In genomic region chr4:95052025-95052899, GRCm38 (mm10) we compare ENCODE assay signal across 7 mouse cellular contexts. TPM values are rescaled to one million over a fixed set of nuclear protein-coding genes. Genes with fewer than 3 reads are reported as not detected.
A peak's percentile ranks its signal among the peaks of the same experiment; 100 is the strongest.
DNase-seq lines count a peak whose midpoint lies in the region; ATAC-seq lines count a peak whose summit lies in the region.

Jun (minus strand) TSS chr4:95052222.

- peaks cover 16% of the 10 kb centered on the region for H3K4me1 ChIP-seq in embryonic facial prominence, embryonic 12.5 days
- H3K4me1 ChIP-seq in limb, embryonic 11.5 days (ENCODE audit: control insufficient read depth, insufficient read depth, low read length), result peaks cover 7% of the 10 kb centered on the region; the same call in 1 of the 2 replicates
- H3K4me1 ChIP-seq in midbrain, embryonic 14.5 days (ENCODE audit: control insufficient read depth, insufficient read depth, low read length), result peaks cover 23% of the 10 kb centered on the region

- under 1% methylated on average over 68 of the region's 68 CpGs for WGBS in embryonic facial prominence, embryonic 12.5 days
- WGBS in limb, embryonic 11.5 days, result under 1% methylated on average over 68 of the region's 68 CpGs
- WGBS in midbrain, embryonic 14.5 days, result under 1% methylated on average over 67 of the region's 68 CpGs

- H3K4me3 ChIP-seq in embryonic facial prominence, embryonic 12.5 days, result peak within 1 kb of the TSS; percentile 69
- peak within 1 kb of the TSS; percentile 80 for H3K4me3 ChIP-seq in limb, embryonic 11.5 days (ENCODE audit: low read depth, low read length)
- H3K4me3 ChIP-seq in midbrain, embryonic 14.5 days (replicated peaks; ENCODE audit: low read depth, low read length), result peak within 1 kb of the TSS; percentile 70

- ATAC-seq in embryonic facial prominence, embryonic 12.5 days (ENCODE audit: insufficient number of reproducible peaks, insufficient read depth, low FRiP score, low TSS enrichment), result peak; percentile 90
- peak; percentile 96 for ATAC-seq in limb, embryonic 11.5 days (ENCODE audit: insufficient number of reproducible peaks, low FRiP score, low TSS enrichment, low read depth)
- ATAC-seq in midbrain, embryonic 14.5 days (ENCODE audit: low FRiP score, low TSS enrichment), result peak; percentile 95

- H3K9ac ChIP-seq in embryonic facial prominence, embryonic 12.5 days, result peak within 1 kb of the TSS; percentile 86
- peak within 1 kb of the TSS; percentile 88 for H3K9ac ChIP-seq in limb, embryonic 11.5 days (ENCODE audit: low read length)
- peak within 1 kb of the TSS; percentile 80 for H3K9ac ChIP-seq in midbrain, embryonic 14.5 days (replicated peaks; ENCODE audit: low read length)

- H3K27me3 ChIP-seq in embryonic facial prominence, embryonic 12.5 days, result no peaks in the 10 kb centered on the region
- H3K27me3 ChIP-seq in limb, embryonic 11.5 days (ENCODE audit: control insufficient read depth, insufficient read depth, low read length), result no peaks in the 10 kb centered on the region
- no peaks in the 10 kb centered on the region for H3K27me3 ChIP-seq in midbrain, embryonic 14.5 days (ENCODE audit: control insufficient read depth, insufficient read depth, low read length)

- H3K4me2 ChIP-seq in embryonic facial prominence, embryonic 12.5 days (replicated peaks), result peak within 1 kb of the TSS; percentile 93
- peak within 1 kb of the TSS; percentile 91 for H3K4me2 ChIP-seq in limb, embryonic 11.5 days (ENCODE audit: low read depth, severe bottlenecking)
- peak within 1 kb of the TSS; percentile 97 for H3K4me2 ChIP-seq in midbrain, embryonic 14.5 days (ENCODE audit: low read length)

- peak within 1 kb of the TSS; percentile 99 for H3K27ac ChIP-seq in embryonic facial prominence, embryonic 12.5 days
- H3K27ac ChIP-seq in limb, embryonic 11.5 days (replicated peaks; ENCODE audit: low read depth, low read length), result peak within 1 kb of the TSS; percentile 91
- peak within 1 kb of the TSS; percentile 95 for H3K27ac ChIP-seq in midbrain, embryonic 14.5 days (replicated peaks; ENCODE audit: low read depth, low read length)

- H3K9me3 ChIP-seq in embryonic facial prominence, embryonic 12.5 days, result no peaks in the 10 kb centered on the region
- no peaks in the 10 kb centered on the region for H3K9me3 ChIP-seq in limb, embryonic 11.5 days (ENCODE audit: control insufficient read depth, low read length)
- no peaks in the 10 kb centered on the region for H3K9me3 ChIP-seq in midbrain, embryonic 14.5 days (ENCODE audit: control insufficient read depth, low read length)

- no peaks in the 10 kb centered on the region for H3K36me3 ChIP-seq in embryonic facial prominence, embryonic 12.5 days
- H3K36me3 ChIP-seq in limb, embryonic 11.5 days (ENCODE audit: control insufficient read depth, insufficient read depth, low read length), result no peaks in the 10 kb centered on the region
- H3K36me3 ChIP-seq in midbrain, embryonic 14.5 days (ENCODE audit: control insufficient read depth, insufficient read depth, low read length), result no peaks in the 10 kb centered on the region

- peak; percentile 98 for DNase-seq in adrenal gland, postnatal 25 days
- peak; percentile 100 for DNase-seq in heart, adult 11 months
- DNase-seq in kidney, adult 18-20 months, result peak; percentile 100
- DNase-seq in limb, embryonic 11.5 days (ENCODE audit: low spot score), result peak; percentile 99
- peak; percentile 100 for DNase-seq in midbrain, embryonic 14.5 days
- DNase-seq in spleen, adult 18-20 months, result peak; percentile 97 to 98

RNA-seq across cellular contexts. Expression of gene Jun, which starts in this region (rescaled TPM):
- total RNA-seq in adrenal gland, postnatal 25 days (2021), result 114 and 133 TPM in 2 replicates
- polyA plus RNA-seq in embryonic facial prominence, embryonic 12.5 days (2016; fragmentation: Nextera tagmentation; extraction: Ambion mirVana), result 112 and 118 TPM in 2 replicates
- 29.3 and 42.7 TPM in 2 replicates for polyA plus RNA-seq in limb, embryonic 11.5 days (2014; fragmentation: Nextera tagmentation; extraction: Ambion mirVana)
- polyA plus RNA-seq in midbrain, embryonic 14.5 days (2014; fragmentation: Nextera tagmentation; extraction: Ambion mirVana), result 23.5 and 29.8 TPM in 2 replicates

Comparison
In these comparisons a context has a peak if more than half of its experiments do, and no peak if none do; other contexts are left out.
1. Peak in every context shown above with its lines: DNase-seq, ATAC-seq, H3K4me3 ChIP-seq and H3K27ac ChIP-seq.